Mouse (Mus musculus) MEL (cell line): ENCODE measurements around the gene Spats2. TPM values are rescaled to one million over a fixed set of nuclear protein-coding genes. Genes with fewer than 3 reads are reported as not detected.

Experiments
- DNase-seq: peaks from one replicate; pipeline ENCODE4 v3.0.0; 2011; ENCODE audit warnings: low read depth, low spot score
- H3K27ac ChIP-seq: 2 replicates; pipeline ENCODE4 v1.5.1; 2012; ENCODE audit warnings: low read depth, mild to moderate bottlenecking, control low read depth, low read length, moderate library complexity; ENCODE audit not compliant: control insufficient read depth
- H3K27me3 ChIP-seq, 2 experiments: fragments of 150-350 bp in 1 of 2; sonication (generic) in 1 of 2; 2 replicates each; pipeline ENCODE4 v1.6.1; 2012; ENCODE audit warnings: low read length in 2 of 2, mild to moderate bottlenecking in 2 of 2, improper control_type of control experiment in 1 of 2, moderate library complexity in 1 of 2; ENCODE audit not compliant: insufficient read depth in 2 of 2, control insufficient read depth in 1 of 2
- H3K36me3 ChIP-seq, 2 experiments: 2 replicates each; pipeline ENCODE4 v1.6.1; 2012 to 2014; ENCODE audit warnings: low read length in 2 of 2, improper control_type of control experiment in 1 of 2, inconsistent platforms in 1 of 2, mild to moderate bottlenecking in 1 of 2; ENCODE audit not compliant: insufficient read depth in 2 of 2, control insufficient read depth in 1 of 2
- H3K4me1 ChIP-seq, 2 experiments: fragments of 150-350 bp in 1 of 2; sonication (generic) in 1 of 2; 2 replicates each; pipeline ENCODE4 v1.6.1; 2012; ENCODE audit warnings: low read length in 2 of 2, improper control_type of control experiment in 1 of 2, mild to moderate bottlenecking in 1 of 2; ENCODE audit not compliant: insufficient read depth in 2 of 2, control insufficient read depth in 1 of 2
- H3K4me3 ChIP-seq, 2 experiments: fragments of 150-350 bp in 1 of 2; sonication (generic) in 1 of 2; 2 replicates each; pipeline ENCODE4 v1.5.1; 2012; ENCODE audit warnings: low read depth in 2 of 2, low read length in 2 of 2, mild to moderate bottlenecking in 2 of 2, moderate library complexity in 2 of 2, control low read depth in 1 of 2, improper control_type of control experiment in 1 of 2; ENCODE audit not compliant: control insufficient read depth in 1 of 2, insufficient read depth in 1 of 2
- H3K79me2 ChIP-seq: 2 replicates; pipeline ENCODE4 v1.6.1; 2012; ENCODE audit warnings: mild to moderate bottlenecking, low read length, moderate library complexity; ENCODE audit not compliant: control insufficient read depth, poor library complexity, insufficient read depth
- H3K9ac ChIP-seq: 2 replicates; pipeline ENCODE4 v1.6.1; 2012; ENCODE audit warnings: low read depth, mild to moderate bottlenecking, control low read depth, low read length, moderate library complexity; ENCODE audit not compliant: control insufficient read depth, poor library complexity, severe bottlenecking
- H3K9me3 ChIP-seq: fragments of 150-350 bp; sonication (generic); replicated peaks from 2 replicates; pipeline ENCODE4 v1.6.1; 2012; ENCODE audit warnings: mild to moderate bottlenecking, low read length, improper control_type of control experiment, moderate library complexity; ENCODE audit not compliant: insufficient read depth
- ELF1 ChIP-seq: IDR thresholded peaks from 2 replicates; pipeline ENCODE4 v1.6.1; 2014; ENCODE audit warnings: low read depth, mild to moderate bottlenecking, inconsistent platforms, low read length, improper control_type of control experiment, moderate library complexity
- GABPA ChIP-seq: IDR thresholded peaks from 2 replicates; pipeline ENCODE4 v1.6.1; 2012; ENCODE audit warnings: low read depth, mild to moderate bottlenecking, inconsistent platforms, low read length, improper control_type of control experiment, moderate library complexity
- JUND ChIP-seq: IDR thresholded peaks from 2 replicates; pipeline ENCODE4 v1.6.1; 2011; ENCODE audit warnings: low read depth, mild to moderate bottlenecking, improper control_type of control experiment, low read length
- KAT2A ChIP-seq: conservative IDR thresholded peaks from 2 replicates; pipeline ENCODE4 v1.6.1; 2012; ENCODE audit warnings: low read depth, low read length, improper control_type of control experiment, inconsistent platforms
- MAFK ChIP-seq: IDR thresholded peaks from 2 replicates; pipeline ENCODE4 v1.6.1; 2011; ENCODE audit warnings: low read depth, mild to moderate bottlenecking, low read length, improper control_type of control experiment, borderline replicate concordance
- MAX ChIP-seq: IDR thresholded peaks from 2 replicates; pipeline ENCODE4 v1.6.1; 2011; ENCODE audit warnings: low read length, improper control_type of control experiment
- MAZ ChIP-seq: IDR thresholded peaks from 2 replicates; pipeline ENCODE4 v1.6.1; 2012; ENCODE audit warnings: low read depth, mild to moderate bottlenecking, inconsistent platforms, low read length, improper control_type of control experiment
- NRF1 ChIP-seq: IDR thresholded peaks from 2 replicates; pipeline ENCODE4 v1.6.1; 2014; ENCODE audit warnings: low read depth, mild to moderate bottlenecking, inconsistent platforms, low read length, improper control_type of control experiment, moderate library complexity; ENCODE audit not compliant: poor library complexity, insufficient read depth, severe bottlenecking
- POLR2AphosphoS2 ChIP-seq: IDR thresholded peaks from 2 replicates; pipeline ENCODE4 v1.6.1; 2011; ENCODE audit warnings: low read length, improper control_type of control experiment
- TAL1 ChIP-seq: IDR thresholded peaks from 2 replicates; pipeline ENCODE4 v1.6.1; 2012; ENCODE audit warnings: mild to moderate bottlenecking, inconsistent platforms, low read length, moderate library complexity, mixed read lengths
- TBP ChIP-seq: IDR thresholded peaks from 2 replicates; pipeline ENCODE4 v1.8.0; 2011; ENCODE audit warnings: low read depth, low read length, improper control_type of control experiment
- USF1 ChIP-seq: IDR thresholded peaks from 2 replicates; pipeline ENCODE4 v1.6.1; 2014; ENCODE audit warnings: low read depth, mild to moderate bottlenecking, inconsistent platforms, low read length, improper control_type of control experiment, moderate library complexity
- ZNF384 ChIP-seq: IDR thresholded peaks from 2 replicates; pipeline ENCODE4 v1.6.1; 2012; ENCODE audit warnings: low read depth, mild to moderate bottlenecking, inconsistent platforms, low read length, improper control_type of control experiment
- polyA plus RNA-seq, 2 experiments: library from polyadenylated mRNA; stranded (reverse) in 1 of 2; unstranded in 1 of 2; fragments of >175 nt in 1 of 2; fragments of >200 nt in 1 of 2; gene quantifications; 2 replicates each; pipeline versions ENCODE4 v1.2.1 to v1.2.4; 2012; ENCODE audit warnings: low replicate concordance in 2 of 2, low read depth in 1 of 2; ENCODE audit not compliant: insufficient read length in 2 of 2, insufficient read depth in 1 of 2, missing spikeins in 1 of 2
- total RNA-seq: library from RNA; depleted of rRNA; stranded (reverse); fragments of 300-350 nt; gene quantifications from 2 replicates; pipeline ENCODE4 v1.2.3, GENCODE M21; 2012

Spats2 gene
- total and polyA plus RNA-seq, 3 experiments, result 8.2 to 24.5 TPM; not detected in 1

- Histone ChIP-seq H3K27ac (no peak overlapping the region), H3K9me3 (no peaks in the 10 kb centered on the region), H3K9ac (no peak overlapping the region), H3K79me2 (no peaks in the 10 kb centered on the region), H3K27me3 (no peaks in the 10 kb centered on the region), H3K4me3 (no peak overlapping the region), H3K36me3 (peaks cover 0 to 9% of the 10 kb centered on the region in 2 experiments; a peak in 2 of 4 replicates), H3K4me1 (peaks cover 0 to 7% of the 10 kb centered on the region in 2 experiments; a peak in 1 of 4 replicates)
- peak; percentile 51 for DNase-seq
- TF ChIP-seq MAZ (no peak), NRF1 (no peak), ZNF384 (peak; percentile 77), KAT2A (no peak)
Observed at GRCm38 (mm10) chr15:99111139-99111538, 14.6 kb upstream of the Spats2 start.

GRCm38 (mm10) chr15:99111809-99112208, 13.9 kb upstream of the Spats2 start:
- Histone ChIP-seq H3K79me2 (no peaks in the 10 kb centered on the region), H3K27me3 (no peaks in the 10 kb centered on the region)
- DNase-seq, result no peak
- TF ChIP-seq USF1 (no peak), POLR2AphosphoS2 (no peak), JUND (no peak), TAL1 (no peak), MAX (no peak), MAFK (no peak), GABPA (no peak), ZNF384 (no peak), ELF1 (no peak)
- TF ChIP-seq, all 39 proteins: peak for 0
- no peak overlapping the region for H3K9ac ChIP-seq
- H3K4me1 ChIP-seq, result peaks cover 0 to 7% of the 10 kb centered on the region in 2 experiments; a peak in 1 of 4 replicates
- no peak overlapping the region for H3K4me3 ChIP-seq
- H3K9me3 ChIP-seq, result no peaks in the 10 kb centered on the region
- H3K36me3 ChIP-seq, result peaks cover 0 to 9% of the 10 kb centered on the region in 2 experiments; a peak in 2 of 4 replicates
- H3K27ac ChIP-seq, result no peak overlapping the region

- no peaks in the 10 kb centered on the region for H3K27me3 ChIP-seq
- H3K4me3 ChIP-seq, result peak overlapping the region; percentile 45 to 78
- no peaks in the 10 kb centered on the region for H3K79me2 ChIP-seq
- peaks cover 0 to 7% of the 10 kb centered on the region in 2 experiments; a peak in 1 of 4 replicates for H3K4me1 ChIP-seq
- peaks cover 0 to 9% of the 10 kb centered on the region in 2 experiments; a peak in 2 of 4 replicates for H3K36me3 ChIP-seq
- no peaks in the 10 kb centered on the region for H3K9me3 ChIP-seq
- DNase-seq, result no peak
- no peak overlapping the region for H3K27ac ChIP-seq
- H3K9ac ChIP-seq, result peak overlapping the region; percentile 52
- TF ChIP-seq POLR2AphosphoS2 (no peak), ZNF384 (peak; percentile 80), TBP (no peak), MAZ (no peak)
Observed at GRCm38 (mm10) chr15:99112843-99113395, 12.8 kb upstream of the Spats2 start.
